Mouse (Mus musculus) CH12.LX (cell line): ENCODE results near the gene Dnajc7. TPM values are rescaled to one million over a fixed set of nuclear protein-coding genes. Genes with fewer than 3 reads are reported as not detected.
"Not testable (repeated sequence)": the region's sequence is repeated elsewhere in the genome, so short reads cannot be mapped to it uniquely, and the experiment has no call there.

Experiments used
- DNase-seq: peaks from one replicate; pipeline ENCODE4 v3.0.0-alpha.2; 2013; ENCODE audit errors: extremely low read depth
- H3K27ac ChIP-seq: 2 replicates; pipeline ENCODE4 v1.5.1; 2012; ENCODE audit warnings: low read depth, mild to moderate bottlenecking, control low read depth, moderate library complexity; ENCODE audit not compliant: insufficient read depth
- H3K27me3 ChIP-seq: replicated peaks from 2 replicates; pipeline ENCODE3; 2012; ENCODE audit warnings: inconsistent platforms
- H3K36me3 ChIP-seq, 2 experiments: replicated peaks in 1 of 2; 2 replicates each; pipeline versions ENCODE3 to v1.6.1; 2012; ENCODE audit warnings: inconsistent platforms in 1 of 2, low read length in 1 of 2, mild to moderate bottlenecking in 1 of 2, mixed read lengths in 1 of 2, moderate library complexity in 1 of 2; ENCODE audit not compliant: control insufficient read depth in 1 of 2, insufficient read depth in 1 of 2
- H3K4me1 ChIP-seq, 2 experiments: 2 replicates each; pipeline ENCODE4 v1.6.1; 2012; ENCODE audit warnings: inconsistent platforms in 1 of 2, moderate library complexity in 1 of 2; ENCODE audit not compliant: insufficient read depth in 2 of 2, control insufficient read depth in 1 of 2
- H3K4me2 ChIP-seq: 2 replicates; pipeline ENCODE4 v1.6.1; 2012; ENCODE audit warnings: low read depth, mild to moderate bottlenecking, control low read depth; ENCODE audit not compliant: poor library complexity, insufficient read depth, severe bottlenecking
- H3K4me3 ChIP-seq, 3 experiments: fragments of 150-350 bp in 1 of 3; sonication (generic) in 1 of 3; replicated peaks in 1 of 3; 2 replicates each; pipeline versions ENCODE3 to v1.5.1; 2011 to 2012; ENCODE audit warnings: low read depth in 2 of 3, low read length in 2 of 3, mild to moderate bottlenecking in 2 of 3, moderate library complexity in 2 of 3, control low read depth in 1 of 3, improper control_type of control experiment in 1 of 3, inconsistent platforms in 1 of 3, mixed read lengths in 1 of 3; ENCODE audit not compliant: poor library complexity in 1 of 3
- H3K79me2 ChIP-seq: replicated peaks from 2 replicates; pipeline ENCODE4 v1.6.1; 2012; ENCODE audit warnings: mild to moderate bottlenecking, moderate library complexity; ENCODE audit not compliant: control insufficient read depth, poor library complexity, insufficient read depth, severe bottlenecking; ENCODE audit errors: extremely low read depth
- H3K9ac ChIP-seq: 2 replicates; pipeline ENCODE4 v1.6.1; 2012; ENCODE audit warnings: low read depth, mild to moderate bottlenecking, control low read depth, moderate library complexity; ENCODE audit not compliant: insufficient read depth
- H3K9me3 ChIP-seq: replicated peaks from 2 replicates; pipeline ENCODE3; 2012; ENCODE audit warnings: low read length, inconsistent platforms, mixed read lengths
- CTCF ChIP-seq, 2 experiments: IDR thresholded peaks in 1 of 2; conservative IDR thresholded peaks in 1 of 2; 2 replicates each; pipeline ENCODE4 v1.5.1; 2011 to 2012; ENCODE audit warnings: low read depth in 2 of 2, low read length in 2 of 2, improper control_type of control experiment in 1 of 2, inconsistent platforms in 1 of 2, mild to moderate bottlenecking in 1 of 2, moderate library complexity in 1 of 2
- E2F4 ChIP-seq: IDR thresholded peaks from 2 replicates; pipeline ENCODE4 v1.6.1; 2011; ENCODE audit warnings: low read depth, low read length, improper control_type of control experiment; ENCODE audit not compliant: insufficient replicate concordance
- GABPA ChIP-seq: IDR thresholded peaks from 2 replicates; pipeline ENCODE4 v1.6.1; 2012; ENCODE audit warnings: low read depth, low read length, improper control_type of control experiment, inconsistent platforms; ENCODE audit not compliant: insufficient replicate concordance
- JUN ChIP-seq: IDR thresholded peaks from 2 replicates; pipeline ENCODE4 v1.6.1; 2011; ENCODE audit warnings: low read depth, mild to moderate bottlenecking, low read length, improper control_type of control experiment, moderate library complexity; ENCODE audit not compliant: insufficient read depth
- KAT2A ChIP-seq: IDR thresholded peaks from 2 replicates; pipeline ENCODE4 v1.6.1; 2012; ENCODE audit warnings: low read length, improper control_type of control experiment, inconsistent platforms; ENCODE audit not compliant: insufficient replicate concordance
- MXI1 ChIP-seq: IDR thresholded peaks from 2 replicates; pipeline ENCODE4 v1.6.1; 2011; ENCODE audit warnings: mild to moderate bottlenecking, low read depth, low read length, improper control_type of control experiment
- NELFE ChIP-seq: IDR thresholded peaks from 2 replicates; pipeline ENCODE4 v1.6.1; 2011; ENCODE audit warnings: low read depth, low read length, improper control_type of control experiment
- NRF1 ChIP-seq: IDR thresholded peaks from 2 replicates; pipeline ENCODE4 v1.6.1; 2014; ENCODE audit warnings: low read depth, mild to moderate bottlenecking, inconsistent platforms, low read length, improper control_type of control experiment, moderate library complexity
- PAX5 ChIP-seq: IDR thresholded peaks from 2 replicates; pipeline ENCODE4 v1.6.1; 2012; ENCODE audit warnings: low read length, inconsistent platforms, mixed read lengths
- RCOR1 ChIP-seq: conservative IDR thresholded peaks from 2 replicates; pipeline ENCODE4 v1.6.1; 2012; ENCODE audit warnings: low read depth, mild to moderate bottlenecking, inconsistent platforms, low read length, improper control_type of control experiment
- USF2 ChIP-seq: conservative IDR thresholded peaks from 2 replicates; pipeline ENCODE4 v1.6.1; 2011; ENCODE audit warnings: low read depth, low read length, improper control_type of control experiment
- ZC3H11A ChIP-seq: IDR thresholded peaks from 2 replicates; pipeline ENCODE4 v1.6.1; 2012; ENCODE audit warnings: low read depth, mild to moderate bottlenecking, inconsistent platforms, low read length, improper control_type of control experiment
- dilution Hi-C: fragments of 300-500 bp; cut with MboI; formaldehyde crosslinking; loops from 2 replicates; pipeline ENCODE4 v1.14.3; 2020; ENCODE audit warnings: low sequenced_read_pairs; ENCODE audit not compliant: extremely low pct_unique_long_range_greater_than_20kb, extremely low pct_ligation_motif_present
- in situ Hi-C: fragments of 300-500 bp; cut with MboI; formaldehyde crosslinking; loops from 3 replicates; pipeline ENCODE4 v1.14.3; 2019; ENCODE audit warnings: low sequenced_read_pairs, low pct_ligation_motif_present, low pct_unique_long_range_greater_than_20kb, mixed read lengths
- polyA plus RNA-seq: library from polyadenylated mRNA; unstranded; fragments of >175 nt; gene quantifications from 2 replicates; pipeline ENCODE4 v1.2.1, GENCODE M21; 2012; ENCODE audit warnings: low read depth; ENCODE audit not compliant: insufficient read length
- total RNA-seq, 2 experiments: library from RNA; depleted of rRNA; stranded (reverse); fragments of 300-350 nt in 1 of 2; fragments of >200 nt in 1 of 2; gene quantifications; 2 replicates each; pipeline ENCODE4 v1.2.3; 2012 to 2014

Gene Dnajc7
- total and polyA plus RNA-seq, 3 experiments: 123 to 455 (median 249) TPM

GRCm38 (mm10) chr11:100655589-100655988 lies 35.6 kb upstream of the Dnajc7 start:
- TF ChIP-seq CTCF (conservative IDR thresholded peaks at IDR 0.05 in 1 of 2, IDR thresholded peaks at IDR 0.05 in 1 of 2; ENCODE audit: low read depth in 2 of 2, low read length in 2 of 2): peak in 1 of 2 experiments; percentile 29; a peak in 1 of 4 replicates
- TF ChIP-seq, all 38 proteins: peak for 1; not testable (repeated sequence) for 37
- H3K9ac ChIP-seq, dilution Hi-C loops, in situ Hi-C loops, H3K4me2 ChIP-seq, H3K79me2 ChIP-seq, H3K27ac ChIP-seq, H3K36me3 ChIP-seq, DNase-seq, H3K4me3 ChIP-seq, H3K4me1 ChIP-seq, H3K9me3 ChIP-seq: not testable (repeated sequence)
- H3K27me3 ChIP-seq: peaks cover 36% of the 10 kb centered on the region

GRCm38 (mm10) chr11:100651748-100652147 lies 31.8 kb upstream of the Dnajc7 start:
- no peak overlapping the region for H3K4me3 ChIP-seq
- no peak overlapping the region for H3K27ac ChIP-seq
- peaks cover 6 to 10% of the 10 kb centered on the region in 2 experiments for H3K4me1 ChIP-seq
- no peaks in the 10 kb centered on the region for H3K9me3 ChIP-seq
- H3K79me2 ChIP-seq: no peaks in the 10 kb centered on the region
- no peak for DNase-seq
- no peak overlapping the region for H3K4me2 ChIP-seq
- H3K36me3 ChIP-seq: no peaks in the 10 kb centered on the region
- in situ Hi-C loops: no loop called here
- TF ChIP-seq ZC3H11A (no peak), RCOR1 (no peak), CTCF (conservative IDR thresholded peaks at IDR 0.05 in 1 of 2, IDR thresholded peaks at IDR 0.05 in 1 of 2; ENCODE audit: low read depth in 2 of 2, low read length in 2 of 2) (no peak), JUN (no peak)
- TF ChIP-seq, all 38 proteins: peak for 0
- dilution Hi-C loops: no loop called here
- Histone ChIP-seq H3K27me3 (peaks cover 62% of the 10 kb centered on the region), H3K9ac (no peak overlapping the region)

- Histone ChIP-seq H3K27ac (no peak overlapping the region), H3K4me3 (no peak overlapping the region), H3K36me3 (no peaks in the 10 kb centered on the region), H3K9me3 (no peaks in the 10 kb centered on the region), H3K9ac (no peak overlapping the region), H3K4me1 (peaks cover 6 to 10% of the 10 kb centered on the region in 2 experiments)
- in situ Hi-C loops: no loop called here
- no peak for DNase-seq
- no peak for TF ChIP-seq GABPA
- no peak for TF ChIP-seq NRF1
- no peak for TF ChIP-seq PAX5
- no peak for TF ChIP-seq CTCF (conservative IDR thresholded peaks at IDR 0.05 in 1 of 2, IDR thresholded peaks at IDR 0.05 in 1 of 2; ENCODE audit: low read depth in 2 of 2, low read length in 2 of 2)
- no peak for TF ChIP-seq MXI1
- no peak for TF ChIP-seq JUN
- no peak for TF ChIP-seq KAT2A
- TF ChIP-seq USF2: no peak
- TF ChIP-seq E2F4: no peak
- no peak for TF ChIP-seq NELFE
- TF ChIP-seq, all 38 proteins: peak for 0
- dilution Hi-C loops: no loop called here
- H3K4me2 ChIP-seq: no peak overlapping the region
- no peaks in the 10 kb centered on the region for H3K79me2 ChIP-seq
- H3K27me3 ChIP-seq: peaks cover 62% of the 10 kb centered on the region
These were observed 31.2 kb upstream of the Dnajc7 start for GRCm38 (mm10) chr11:100651205-100651604.
